Mouse (Mus musculus): ENCODE measurements around the gene Idh3g. TPM values are rescaled to one million over a fixed set of nuclear protein-coding genes. Genes with fewer than 3 reads are reported as not detected.

Idh3g gene
- polyA plus RNA-seq (2012; rRNA removed), result 285 and 332 TPM in 2 replicates

- peak; percentile 76 for DNase-seq (ENCODE audit: low spot score)
Observed at GRCm38 (mm10) chrX:73786364-73787224, at the start of gene Idh3g, which contains the start of gene Ssr4. TSS of gene Idh3g (minus strand) at chrX:73786897. TSS of gene Ssr4 (plus strand) at chrX:73787028.

DNA sequence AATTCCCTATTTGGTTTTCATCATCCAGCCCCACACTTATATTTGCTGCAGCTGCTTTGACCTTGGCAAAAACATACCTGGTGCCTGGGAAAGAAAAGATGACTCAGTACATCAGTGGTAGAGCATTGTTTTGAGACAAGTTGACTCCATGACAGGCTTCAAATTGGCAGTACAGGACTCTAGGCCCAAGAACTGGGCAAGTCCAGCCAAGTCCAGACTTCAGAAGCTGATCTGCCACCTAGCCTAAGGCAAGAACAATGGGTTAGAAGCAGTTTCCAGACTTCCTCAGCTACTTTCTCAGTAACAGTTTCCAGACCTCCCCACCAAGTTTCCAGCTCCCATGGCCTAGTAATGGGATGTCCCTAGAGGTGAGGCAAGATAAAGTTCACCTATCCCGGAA is 49.0 kb upstream of the Idh3g start:
- no peak for DNase-seq (ENCODE audit: low spot score)

- DNase-seq (ENCODE audit: low spot score), result peak; percentile 26
Observed at GRCm38 (mm10) chrX:73824185-73825151, 37.8 kb upstream of the Idh3g start, which contains the start of gene Pdzd4. TSS of gene Pdzd4 (minus strand) at chrX:73824969.

DNA sequence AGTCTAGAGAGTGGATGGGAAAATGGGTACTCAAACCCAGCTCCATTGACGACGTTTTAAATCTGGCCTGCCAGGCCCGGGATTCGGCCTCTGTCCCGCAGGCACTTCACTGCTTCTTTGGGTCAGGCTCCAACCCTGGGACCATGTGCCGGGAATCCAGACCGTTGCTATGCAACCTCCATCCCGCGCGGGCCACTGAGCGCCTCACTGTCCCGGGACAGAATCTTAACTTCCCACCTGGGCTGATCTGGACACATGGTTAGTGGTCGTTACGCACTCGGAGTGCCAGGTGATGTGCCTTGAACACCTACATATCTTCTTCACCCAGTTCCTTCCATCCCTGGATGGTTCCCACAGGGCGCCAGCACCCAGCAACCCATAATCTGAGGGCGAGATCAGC is 37.0 kb upstream of the Idh3g start:
- no peak for DNase-seq (ENCODE audit: low spot score)

DNA sequence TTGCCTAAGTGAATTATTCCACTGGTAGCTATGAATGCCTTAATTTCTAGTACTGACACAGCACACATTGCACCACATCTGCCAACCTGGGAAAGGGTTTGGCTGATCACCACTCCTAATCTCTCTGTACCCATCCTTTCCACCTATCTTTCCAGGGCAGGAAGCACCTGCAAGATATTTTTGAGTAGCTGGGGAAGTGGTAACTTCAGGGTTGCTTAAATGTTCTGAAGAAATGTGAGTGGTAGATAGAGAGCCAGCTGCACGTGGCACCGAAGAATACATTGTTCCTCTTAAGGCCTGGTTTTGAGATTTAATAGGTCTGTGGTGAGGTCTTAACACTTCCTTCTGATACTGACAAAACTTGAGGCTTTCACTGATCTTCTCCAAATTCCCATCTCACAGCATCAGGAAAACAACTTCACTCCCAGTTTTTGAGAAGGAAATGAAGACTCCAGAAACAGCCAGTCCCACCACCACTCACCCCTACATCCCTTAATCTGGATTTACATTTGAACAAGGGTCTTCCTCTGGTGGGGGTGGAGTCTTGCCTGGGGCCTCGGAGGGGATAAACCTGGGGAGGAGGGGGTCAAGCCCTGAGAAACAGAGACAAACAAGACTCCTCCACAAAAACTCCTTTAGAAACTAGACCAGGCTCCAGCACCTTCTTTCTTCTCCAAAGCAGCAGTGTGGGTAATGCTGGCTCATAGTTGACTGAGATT is 30.1 kb upstream of the Idh3g start:
- no peak for DNase-seq (ENCODE audit: low spot score)

- DNase-seq (ENCODE audit: low spot score), result no peak
Observed at GRCm38 (mm10) chrX:73815072-73815471, 28.4 kb upstream of the Idh3g start.

- DNase-seq (ENCODE audit: low spot score), result no peak
Observed at GRCm38 (mm10) chrX:73805814-73806213, 19.1 kb upstream of the Idh3g start.

GRCm38 (mm10) chrX:73798502-73798901 is 11.8 kb upstream of the Idh3g start:
- DNase-seq (ENCODE audit: low spot score), result peak; percentile 53

GRCm38 (mm10) chrX:73797511-73797910 is 10.8 kb upstream of the Idh3g start:
- no peak for DNase-seq (ENCODE audit: low spot score)

DNA sequence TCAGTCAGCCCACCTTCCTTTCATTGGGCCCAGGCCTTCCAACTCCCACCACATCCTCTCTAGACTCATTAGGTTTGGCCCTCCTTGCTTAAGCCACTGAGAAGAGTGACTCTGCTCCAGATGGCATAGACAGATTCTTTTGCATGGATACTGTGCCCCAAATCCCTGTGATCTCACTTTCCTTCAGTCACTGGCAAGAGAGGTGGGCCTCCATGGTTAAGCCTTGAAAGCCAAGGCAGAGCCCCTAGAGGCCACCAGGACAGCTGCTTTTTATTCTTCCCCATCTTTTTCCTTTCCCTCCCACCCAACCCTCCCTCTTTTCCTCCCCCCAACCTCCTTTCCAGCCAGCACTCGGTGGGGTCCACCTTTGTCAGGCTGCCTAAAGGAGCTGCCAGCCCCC is 6.8 kb upstream of the Idh3g start:
- DNase-seq (ENCODE audit: low spot score), result no peak

DNA sequence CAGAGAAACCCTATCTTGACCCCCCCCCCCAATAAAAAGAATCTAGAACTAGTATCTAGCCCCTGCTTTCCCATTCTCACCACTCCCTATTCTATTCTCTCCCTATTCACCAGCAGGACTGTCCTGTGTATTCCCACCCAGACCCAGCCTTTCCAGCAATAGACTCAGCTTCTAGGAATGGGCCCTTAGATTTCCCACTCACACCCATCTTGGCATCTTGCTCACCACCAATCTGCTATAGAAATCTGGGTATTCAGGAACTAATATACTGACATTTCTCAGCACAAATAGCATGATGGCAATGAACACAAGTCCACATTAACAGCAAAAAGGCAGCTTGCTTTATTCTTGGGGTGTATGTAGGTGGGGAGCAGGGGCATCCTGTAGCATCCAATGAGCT is 6.3 kb upstream of the Idh3g start:
- no peak for DNase-seq (ENCODE audit: low spot score)

DNA sequence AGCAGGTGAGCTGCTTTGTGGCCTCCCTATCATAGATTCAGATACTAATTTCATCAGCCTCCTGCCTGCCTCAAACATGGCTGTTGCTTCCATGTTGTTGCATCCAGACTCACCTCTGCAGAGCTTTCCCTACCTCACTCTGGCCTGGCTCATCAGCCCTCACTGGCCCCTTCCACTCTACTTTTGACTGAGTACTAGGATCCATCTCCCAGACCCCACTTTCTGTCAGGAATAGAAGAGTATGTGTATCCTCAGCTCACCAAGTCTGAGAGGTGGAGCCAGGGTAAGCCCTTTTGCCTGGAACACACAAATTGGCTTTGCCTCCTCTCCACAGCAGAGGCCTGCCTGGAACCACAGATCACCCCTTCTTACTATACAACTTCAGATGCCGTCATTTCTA is 1.8 kb upstream of the Idh3g start:
- no peak for DNase-seq (ENCODE audit: low spot score)

DNA sequence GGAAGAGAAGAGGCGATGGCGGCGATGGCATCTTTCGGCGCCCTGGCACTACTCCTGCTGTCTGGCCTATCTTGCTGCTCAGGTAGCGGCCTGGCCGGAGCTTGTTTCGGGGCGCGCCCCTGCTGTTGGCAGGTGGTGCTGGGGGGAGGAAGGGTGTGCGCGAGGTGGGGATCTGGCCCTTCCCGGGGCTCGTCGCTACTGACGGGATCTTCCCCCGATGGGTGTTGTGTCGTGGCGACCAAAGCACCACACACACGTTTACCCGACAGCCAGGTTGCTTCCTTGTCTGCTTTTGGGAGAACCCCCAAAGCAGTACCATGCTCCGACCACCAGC is 495 bp upstream of the Idh3g start:
- DNase-seq (ENCODE audit: low spot score), result no peak

DNA sequence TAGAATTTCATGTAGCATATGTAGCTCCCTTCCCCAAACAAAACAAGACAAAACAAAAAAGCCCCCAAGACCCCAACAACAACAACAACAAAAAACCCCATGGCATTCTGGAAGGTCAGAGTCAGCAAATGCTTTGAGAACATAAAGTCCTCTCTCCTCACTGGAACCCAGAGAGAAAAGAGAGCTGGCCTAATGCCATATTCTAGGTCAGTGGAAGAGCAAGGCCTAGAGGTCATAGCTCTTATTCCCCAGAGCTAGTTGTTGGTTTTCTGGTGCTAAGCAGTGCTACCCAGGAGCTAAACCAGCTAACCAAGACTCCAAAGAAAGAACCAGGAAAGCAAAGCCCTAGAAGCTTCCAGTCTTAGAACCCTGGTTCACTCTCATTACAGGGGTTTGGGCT is 1.0 kb downstream of the Idh3g start:
- no peak for DNase-seq (ENCODE audit: low spot score)

DNA sequence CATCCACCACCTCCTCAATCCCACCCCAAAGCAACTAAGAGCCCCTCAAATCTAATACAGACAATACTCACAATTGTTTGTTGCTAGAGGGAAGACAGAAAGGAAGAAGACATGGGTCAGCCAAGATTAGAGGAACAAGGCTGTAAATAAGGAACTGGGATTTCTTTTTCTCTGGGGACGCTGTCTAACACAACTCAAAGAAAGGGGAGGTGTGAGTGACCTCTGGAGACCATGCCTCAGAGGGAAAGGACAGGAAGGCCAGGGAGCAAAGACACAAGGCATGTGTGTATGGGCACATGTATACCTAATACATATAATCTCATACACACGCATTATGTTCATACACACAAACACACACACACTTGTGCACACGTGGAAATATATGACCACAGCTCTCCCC is 4.5 kb downstream of the Idh3g start:
- DNase-seq (ENCODE audit: low spot score), result no peak

GRCm38 (mm10) chrX:73774802-73775483 is 11.8 kb downstream of the Idh3g start:
- DNase-seq (ENCODE audit: low spot score), result no peak

- DNase-seq (ENCODE audit: low spot score), result no peak
Observed at GRCm38 (mm10) chrX:73774168-73774760, 12.4 kb downstream of the Idh3g start, which contains the start of gene Srpk3. TSS of gene Srpk3 (plus strand) at chrX:73774405.

GRCm38 (mm10) chrX:73767267-73767666 is 19.4 kb downstream of the Idh3g start:
- peak; percentile 20 for DNase-seq (ENCODE audit: low spot score)

DNA sequence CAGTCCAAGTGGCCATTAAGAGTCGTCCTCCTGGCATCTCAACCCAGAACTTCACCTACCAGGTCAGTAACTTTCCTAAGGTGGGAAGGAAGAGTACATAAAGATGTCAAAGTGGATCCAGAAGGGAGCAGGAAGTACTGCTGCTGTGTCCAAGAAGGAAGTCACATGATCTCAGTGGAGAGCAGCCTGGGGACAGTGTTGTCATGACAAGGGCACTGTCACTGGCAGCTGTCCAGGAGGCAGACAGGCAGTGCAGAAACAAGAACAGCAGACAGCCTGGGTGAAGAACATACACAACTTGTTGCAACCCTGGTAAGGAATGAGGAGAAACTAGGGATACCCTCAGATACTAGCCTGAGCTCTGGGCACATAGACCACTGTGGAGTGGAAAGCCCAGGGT is 21.4 kb downstream of the Idh3g start:
- DNase-seq (ENCODE audit: low spot score), result no peak

DNA sequence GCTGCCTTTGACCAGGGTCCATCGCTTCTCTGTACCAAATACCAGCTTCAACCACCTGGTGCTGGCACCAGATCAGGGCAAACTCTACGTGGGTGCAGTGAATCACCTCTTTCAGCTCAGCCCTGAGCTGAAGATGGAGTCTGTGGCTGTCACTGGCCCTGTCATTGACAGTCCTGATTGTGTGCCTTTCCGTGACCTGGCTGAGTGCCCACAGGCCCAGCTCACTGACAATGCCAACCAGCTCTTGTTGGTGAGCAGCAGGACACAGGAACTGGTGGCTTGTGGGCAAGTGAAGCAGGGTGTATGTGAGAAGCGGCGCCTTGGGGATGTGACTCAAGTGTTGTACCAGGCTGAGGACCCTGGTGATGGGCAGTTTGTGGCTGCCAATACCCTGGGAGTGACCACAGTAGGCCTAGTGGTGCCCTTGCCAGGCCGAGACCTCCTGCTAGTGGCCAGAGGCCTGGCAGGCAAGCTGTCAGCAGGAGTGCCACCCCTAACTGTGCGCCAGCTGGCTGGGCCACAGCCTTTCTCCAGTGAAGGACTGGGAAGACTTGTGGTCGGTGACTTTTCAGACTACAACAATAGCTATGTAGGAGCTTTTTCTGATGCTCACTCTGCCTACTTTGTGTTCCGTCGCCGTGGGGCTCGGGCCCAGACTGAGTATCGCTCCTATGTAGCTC is 27.9 kb downstream of the Idh3g start:
- DNase-seq (ENCODE audit: low spot score), result peak; percentile 16
